In the genomic region with DNA sequence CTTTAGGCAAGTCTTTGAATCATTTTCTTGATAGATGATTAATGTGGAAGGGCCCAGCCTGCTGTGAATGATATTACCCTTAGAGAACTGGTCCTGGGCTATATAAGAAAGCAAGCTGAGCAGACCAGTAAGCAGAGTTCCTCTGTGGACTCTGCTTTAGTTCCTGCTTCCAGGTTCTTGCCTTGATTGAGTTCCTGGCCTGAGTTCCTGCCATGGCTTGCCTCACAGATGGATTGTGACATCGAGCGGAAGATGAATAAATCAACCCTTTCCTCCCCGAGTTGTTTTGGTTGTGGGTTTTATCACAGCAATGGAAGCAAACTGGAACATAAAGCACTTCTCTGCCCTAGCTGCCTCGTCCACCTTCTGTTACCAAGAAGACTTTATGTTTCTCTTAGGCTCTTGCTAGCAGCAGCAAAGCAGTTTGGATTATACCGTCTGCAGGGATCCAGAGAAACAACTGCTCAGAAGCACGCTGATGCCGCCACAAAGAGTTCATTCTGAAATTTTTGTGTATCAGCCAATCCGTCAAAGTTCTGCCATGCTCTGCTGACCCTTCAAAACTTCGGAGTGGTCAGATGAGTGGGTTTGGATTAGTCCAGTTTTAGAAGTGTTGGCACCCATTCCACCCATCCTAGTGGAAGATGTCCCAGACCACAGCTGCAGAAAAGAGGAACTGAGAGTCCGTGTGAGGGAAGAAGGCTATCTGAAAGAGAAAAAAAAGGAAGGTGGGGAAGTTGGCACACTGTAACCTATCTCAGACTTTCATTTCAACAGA, we compare ENCODE assay signal across 11 mouse cellular contexts. TPM values are rescaled to one million over a fixed set of nuclear protein-coding genes. Genes with fewer than 3 reads are reported as not detected.
DNase-seq lines count a peak whose midpoint lies in the region; ATAC-seq and TF ChIP-seq lines count a peak whose summit lies in the region.
"Had no signal": no experiment of that assay in that cellular context is flagged by ENCODE, and none has a peak within 500 bp of the region (broad histone marks: within the 10 kb centered on the region; RNA-seq: fewer than 3 reads in every experiment).

No protein-coding gene starts in this region.

- H3K36me3 ChIP-seq in liver, adult 2 months (ENCODE audit: control insufficient read depth, insufficient read depth, low read length), result no peaks in the 10 kb centered on the region
- no peaks in the 10 kb centered on the region for H3K36me3 ChIP-seq in liver, embryonic 12.5 days
- H3K36me3 ChIP-seq in heart, postnatal 0 days (replicated peaks; ENCODE audit: control insufficient read depth, insufficient read depth, low read length), result no peaks in the 10 kb centered on the region
- no peaks in the 10 kb centered on the region for H3K36me3 ChIP-seq in hindbrain, embryonic 14.5 days (replicated peaks; ENCODE audit: control insufficient read depth, insufficient read depth)
- H3K36me3 ChIP-seq: embryonic facial prominence, embryonic 12.5 days; neural tube, embryonic 15.5 days had no signal

- no peak for TF ChIP-seq CTCF in liver, adult 2 months (IDR thresholded peaks at IDR 0.05; ENCODE audit: low read depth, low read length)
- TF ChIP-seq CTCF in heart, postnatal 0 days (IDR thresholded peaks at IDR 0.05; ENCODE audit: low read depth), result no peak

- ATAC-seq in liver, embryonic 12.5 days, result no peak
- no peak for ATAC-seq in heart, postnatal 0 days (ENCODE audit: insufficient read depth, low read depth)
- no peak for ATAC-seq in hindbrain, embryonic 14.5 days (ENCODE audit: low FRiP score)
- ATAC-seq: hindbrain, postnatal 0 days had no signal

- peak; percentile 15 to 31 for DNase-seq in cerebellum, postnatal 10 days
- no peak for DNase-seq in cerebellum, adult 9-11 months
- peak; percentile 24 for DNase-seq in liver, adult 2 months (ENCODE audit: extremely low read depth, low read depth, low spot score)
- no peak for DNase-seq in heart, postnatal 0 days (ENCODE audit: low spot score)
- DNase-seq in skeletal muscle tissue, adult 2 months (ENCODE audit: low read depth, low spot score), result peak; percentile 61
- no peak for DNase-seq in ovary, postnatal 36 days (ENCODE audit: low spot score)
- DNase-seq in hindbrain, embryonic 14.5 days (ENCODE audit: low spot score), result no peak

- H3K4me2 ChIP-seq in liver, embryonic 12.5 days, result no peak overlapping the region
- no peak overlapping the region for H3K4me2 ChIP-seq in heart, postnatal 0 days (ENCODE audit: low read depth, low read length)
- H3K4me2 ChIP-seq in hindbrain, embryonic 14.5 days (replicated peaks), result no peak overlapping the region
- H3K4me2 ChIP-seq: embryonic facial prominence, embryonic 12.5 days; neural tube, embryonic 15.5 days had no signal

- WGBS in liver, adult 2 months, result 69% methylated on average over 10 of the region's 10 CpGs
- 42% methylated on average over 10 of the region's 10 CpGs for WGBS in liver, embryonic 12.5 days (ENCODE audit: insufficient replicate concordance)
- 68% methylated on average over 10 of the region's 10 CpGs for WGBS in heart, postnatal 0 days
- whole genome bisulfite sequencing in hindbrain, embryonic 14.5 days, result 85% methylated on average over 10 of the region's 10 CpGs

- H3K79me2 ChIP-seq in liver, adult 2 months (ENCODE audit: control insufficient read depth, insufficient read depth, low read length), result no peaks in the 10 kb centered on the region

- H3K9ac ChIP-seq in liver, adult 2 months (ENCODE audit: low read depth, low read length), result no peak overlapping the region
- H3K9ac ChIP-seq in liver, embryonic 12.5 days, result no peak overlapping the region
- H3K9ac ChIP-seq in heart, postnatal 0 days (replicated peaks; ENCODE audit: low read depth, low read length), result no peak overlapping the region
- H3K9ac ChIP-seq in hindbrain, embryonic 14.5 days, result no peak overlapping the region
- H3K9ac ChIP-seq: embryonic facial prominence, embryonic 12.5 days; neural tube, embryonic 15.5 days had no signal

- H3K9me3 ChIP-seq in liver, embryonic 12.5 days (replicated peaks), result no peaks in the 10 kb centered on the region
- no peaks in the 10 kb centered on the region for H3K9me3 ChIP-seq in heart, postnatal 0 days (replicated peaks; ENCODE audit: control insufficient read depth, low read length)
- H3K9me3 ChIP-seq in hindbrain, embryonic 14.5 days (ENCODE audit: control insufficient read depth, low read length), result no peaks in the 10 kb centered on the region
- H3K9me3 ChIP-seq: embryonic facial prominence, embryonic 12.5 days; neural tube, embryonic 15.5 days had no signal

- no peak overlapping the region for H3K4me3 ChIP-seq in liver, adult 2 months (ENCODE audit: insufficient read depth, low read depth, low read length)
- no peak overlapping the region for H3K4me3 ChIP-seq in liver, embryonic 12.5 days
- H3K4me3 ChIP-seq in heart, postnatal 0 days (ENCODE audit: low read depth, low read length), result no peak overlapping the region
- H3K4me3 ChIP-seq in hindbrain, embryonic 14.5 days (replicated peaks; ENCODE audit: low read length), result no peak overlapping the region
- H3K4me3 ChIP-seq: embryonic facial prominence, embryonic 12.5 days; neural tube, embryonic 15.5 days had no signal

- H3K27me3 ChIP-seq in liver, adult 2 months (ENCODE audit: control insufficient read depth, insufficient read depth, low read length), result no peaks in the 10 kb centered on the region
- H3K27me3 ChIP-seq in liver, embryonic 12.5 days (replicated peaks), result no peaks in the 10 kb centered on the region
- no peaks in the 10 kb centered on the region for H3K27me3 ChIP-seq in heart, postnatal 0 days (ENCODE audit: control insufficient read depth, insufficient read depth, low read length)
- no peaks in the 10 kb centered on the region for H3K27me3 ChIP-seq in hindbrain, embryonic 14.5 days (ENCODE audit: control insufficient read depth, insufficient read depth, low read length)
- H3K27me3 ChIP-seq: embryonic facial prominence, embryonic 12.5 days; neural tube, embryonic 15.5 days had no signal

- TF ChIP-seq POLR2A in liver, adult 2 months (IDR thresholded peaks at IDR 0.05; ENCODE audit: extremely low read depth, insufficient read depth, low read length), result no peak

- no peak for TF ChIP-seq EP300 in heart, postnatal 0 days (IDR thresholded peaks at IDR 0.05; ENCODE audit: low read depth)

- H3K27ac ChIP-seq in liver, adult 2 months (replicated peaks; ENCODE audit: insufficient read depth, low read depth, low read length), result peak overlapping the region; percentile 23; the same call in 1 of the 2 replicates
- H3K27ac ChIP-seq in liver, embryonic 12.5 days, result no peak overlapping the region
- peak overlapping the region; percentile 35; the same call in 1 of the 2 replicates for H3K27ac ChIP-seq in heart, postnatal 0 days (ENCODE audit: low read depth)
- no peak overlapping the region for H3K27ac ChIP-seq in hindbrain, embryonic 14.5 days
- H3K27ac ChIP-seq: embryonic facial prominence, embryonic 12.5 days; hindbrain, postnatal 0 days; neural tube, embryonic 15.5 days had no signal

- no peaks in the 10 kb centered on the region for H3K4me1 ChIP-seq in liver, adult 2 months (ENCODE audit: control insufficient read depth, insufficient read depth, low read length)
- H3K4me1 ChIP-seq in liver, embryonic 12.5 days, result no peaks in the 10 kb centered on the region
- no peaks in the 10 kb centered on the region for H3K4me1 ChIP-seq in heart, postnatal 0 days (ENCODE audit: control insufficient read depth, insufficient read depth)
- no peaks in the 10 kb centered on the region for H3K4me1 ChIP-seq in hindbrain, embryonic 14.5 days (replicated peaks; ENCODE audit: control insufficient read depth, insufficient read depth, low read length)
- H3K4me1 ChIP-seq: embryonic facial prominence, embryonic 12.5 days; neural tube, embryonic 15.5 days had no signal

RNA-seq across cellular contexts. Expression of a gene that starts 30.6 kb away (rescaled TPM):
- total RNA-seq in liver, adult 2 months (2014; rRNA removed), result 1.9 and 2.1 TPM in 2 replicates
- 0.87 and 1.0 TPM in 2 replicates for polyA plus RNA-seq in liver, adult 2 months (2012; rRNA removed)
- 17.6 and 18.3 TPM in 2 replicates for polyA plus RNA-seq in liver, embryonic 12.5 days (2016; fragmentation: Nextera tagmentation; extraction: Ambion mirVana)
- 4.6 TPM in 2 replicates for total RNA-seq in heart, postnatal 0 days (2014; rRNA removed; ENCODE audit: low replicate concordance)
- 6.9 and 7.2 TPM in 2 replicates for polyA plus RNA-seq in heart, postnatal 0 days (2015; fragmentation: Nextera tagmentation; extraction: Ambion mirVana)
- polyA plus RNA-seq in hindbrain, embryonic 14.5 days (2014; fragmentation: Nextera tagmentation; extraction: Ambion mirVana), result 27.9 and 29.4 TPM in 2 replicates

Comparison
In these comparisons a context has a peak if more than half of its experiments do, and no peak if none do; other contexts are left out.
1. DNase-seq: peak in cerebellum, postnatal 10 days (2 of 2), liver, adult 2 months (single experiment) and skeletal muscle tissue, adult 2 months (single experiment); none in cerebellum, adult 9-11 months (single experiment), heart, postnatal 0 days (single experiment), ovary, postnatal 36 days (single experiment) and hindbrain, embryonic 14.5 days (single experiment).
2. H3K27ac ChIP-seq: peak in liver, adult 2 months (single experiment) and heart, postnatal 0 days (single experiment); none in liver, embryonic 12.5 days (single experiment) and hindbrain, embryonic 14.5 days (single experiment).